Mouse (Mus musculus) kidney, adult 2 months (tissue): ENCODE results near the gene Olfr878. TPM values are rescaled to one million over a fixed set of nuclear protein-coding genes. Genes with fewer than 3 reads are reported as not detected.
A peak's percentile ranks its signal among the peaks of the same experiment; 100 is the strongest.

Source experiments
- DNase-seq: peaks from one replicate; pipeline ENCODE4 v3.0.0; 2021
- H3K27ac ChIP-seq: fragments of 200-500 bp; 2 replicates; pipeline ENCODE4 v1.5.1; 2012; ENCODE audit warnings: low read depth, low read length, control low read depth, inconsistent platforms; ENCODE audit not compliant: insufficient read depth
- H3K27me3 ChIP-seq: fragments of 200-500 bp; replicated peaks from 2 replicates; pipeline ENCODE4 v1.6.1; 2012; ENCODE audit warnings: mild to moderate bottlenecking, moderate library complexity, low read length, inconsistent platforms; ENCODE audit not compliant: control insufficient read depth, insufficient read depth
- H3K36me3 ChIP-seq: fragments of 200-500 bp; 2 replicates; pipeline ENCODE4 v1.6.1; 2012; ENCODE audit warnings: mild to moderate bottlenecking, moderate library complexity, low read length, inconsistent platforms; ENCODE audit not compliant: control insufficient read depth, insufficient read depth
- H3K4me1 ChIP-seq: fragments of 200-500 bp; 2 replicates; pipeline ENCODE4 v1.6.1; 2011; ENCODE audit warnings: low read length; ENCODE audit not compliant: control insufficient read depth, insufficient read depth
- H3K4me3 ChIP-seq: fragments of 200-500 bp; 2 replicates; pipeline ENCODE4 v1.5.1; 2011; ENCODE audit warnings: mild to moderate bottlenecking, low read depth, low read length, control low read depth; ENCODE audit not compliant: insufficient read depth
- CTCF ChIP-seq: fragments of 200-500 bp; conservative IDR thresholded peaks from 2 replicates; pipeline ENCODE4 v1.5.1; 2011; ENCODE audit warnings: low read depth, mild to moderate bottlenecking, control low read depth, low read length, moderate library complexity, mixed read lengths; ENCODE audit not compliant: insufficient read depth, insufficient read length
- POLR2A ChIP-seq: fragments of 200-500 bp; IDR thresholded peaks from one replicate; pipeline ENCODE4 v1.6.1; 2011; ENCODE audit warnings: low read depth, low read length, control low read depth
- WGBS: fragments of 180-500 bp; shearing (Covaris S2); methylation state at CpG from one replicate; pipeline ENCODE4 v1.1.7; 2018; 5-methylcytosine and 5-hydroxymethylcytosine counted together
- polyA plus RNA-seq: library from polyadenylated mRNA; depleted of rRNA; stranded (reverse); fragments of >200 nt; gene quantifications from 2 replicates; pipeline ENCODE4 v1.2.3, GENCODE M21; 2012; rRNA removed

Gene Olfr878
- polyA plus RNA-seq, 1 experiment, result not detected

GRCm38 (mm10) chr9:37924194-37924593 lies 6.6 kb downstream of the Olfr878 start:
- Histone ChIP-seq H3K27ac (no peak overlapping the region), H3K27me3 (no peaks in the 10 kb centered on the region), H3K4me1 (no peaks in the 10 kb centered on the region), H3K36me3 (no peaks in the 10 kb centered on the region), H3K4me3 (no peak overlapping the region)
- 62% methylated on average over 5 of the region's 5 CpGs for WGBS
- no peak for TF ChIP-seq CTCF
- no peak for TF ChIP-seq POLR2A
- DNase-seq, result no peak

- 50% methylated on average over 2 of the region's 2 CpGs for WGBS
- Histone ChIP-seq H3K27ac (no peak overlapping the region), H3K27me3 (no peaks in the 10 kb centered on the region), H3K4me1 (no peaks in the 10 kb centered on the region), H3K4me3 (no peak overlapping the region), H3K36me3 (no peaks in the 10 kb centered on the region)
- DNase-seq, result no peak
- TF ChIP-seq CTCF (no peak), POLR2A (no peak)
Measured at GRCm38 (mm10) chr9:37925445-37925844, 7.8 kb downstream of the Olfr878 start.

- TF ChIP-seq CTCF (no peak), POLR2A (no peak)
Measured at GRCm38 (mm10) chr9:37926019-37927013, 8.7 kb downstream of the Olfr878 start.

GRCm38 (mm10) chr9:37932519-37932918 lies 14.9 kb downstream of the Olfr878 start:
- DNase-seq, result peak; percentile 56
- 4% methylated on average over 11 of the region's 11 CpGs for WGBS
- peak; percentile 71 for TF ChIP-seq CTCF
- TF ChIP-seq POLR2A, result no peak

More at GRCm38 (mm10) chr9:37926019-37927013, 8.7 kb downstream of the Olfr878 start:
- Histone ChIP-seq H3K36me3 (no peaks in the 10 kb centered on the region), H3K4me3 (no peak overlapping the region), H3K27me3 (no peaks in the 10 kb centered on the region), H3K4me1 (no peaks in the 10 kb centered on the region), H3K27ac (no peak overlapping the region)
- no peak for DNase-seq
- WGBS, result 60% methylated on average over 3 of the region's 3 CpGs

GRCm38 (mm10) chr9:37934146-37934545 lies 16.5 kb downstream of the Olfr878 start:
- Histone ChIP-seq H3K4me3 (no peak overlapping the region), H3K27me3 (no peaks in the 10 kb centered on the region), H3K27ac (no peak overlapping the region), H3K36me3 (no peaks in the 10 kb centered on the region), H3K4me1 (no peaks in the 10 kb centered on the region)
- DNase-seq, result no peak
- no peak for TF ChIP-seq POLR2A

More at GRCm38 (mm10) chr9:37932519-37932918, 14.9 kb downstream of the Olfr878 start:
- H3K27me3 ChIP-seq, result no peaks in the 10 kb centered on the region
- H3K4me3 ChIP-seq, result no peak overlapping the region
- H3K27ac ChIP-seq, result no peak overlapping the region
- no peaks in the 10 kb centered on the region for H3K4me1 ChIP-seq
- no peaks in the 10 kb centered on the region for H3K36me3 ChIP-seq

- no peaks in the 10 kb centered on the region for H3K27me3 ChIP-seq
- no peak for DNase-seq
- no peaks in the 10 kb centered on the region for H3K36me3 ChIP-seq
- H3K4me3 ChIP-seq, result no peak overlapping the region
- H3K4me1 ChIP-seq, result no peaks in the 10 kb centered on the region
- 83% methylated on average over 2 of the region's 2 CpGs for WGBS
- TF ChIP-seq POLR2A, result no peak
- TF ChIP-seq CTCF, result no peak
- H3K27ac ChIP-seq, result no peak overlapping the region
Measured at GRCm38 (mm10) chr9:37941167-37941566, 23.5 kb downstream of the Olfr878 start.

Other genes with a start within 250 kb of the Olfr878 start
- not detected in 2 replicates for gene Panx3, start 248.6 kb upstream of the Olfr878 start, polyA plus RNA-seq
- gene Olfr160, start 201.6 kb upstream of the Olfr878 start, polyA plus RNA-seq, result not detected in 2 replicates
- not detected in 2 replicates for gene Olfr874, start 172.7 kb upstream of the Olfr878 start, polyA plus RNA-seq
- gene Olfr875, start 146.0 kb upstream of the Olfr878 start, polyA plus RNA-seq, result not detected in 2 replicates
- not detected in 2 replicates for gene Olfr876, start 114.8 kb upstream of the Olfr878 start, polyA plus RNA-seq
- not detected in 2 replicates for gene Olfr877, start 63.6 kb upstream of the Olfr878 start, polyA plus RNA-seq
- gene Olfr145, start 21.1 kb upstream of the Olfr878 start, polyA plus RNA-seq, result not detected in 2 replicates
- gene Olfr881, start 74.0 kb downstream of the Olfr878 start, polyA plus RNA-seq, result not detected in 2 replicates
- not detected in 2 replicates for gene Olfr883, start 108.0 kb downstream of the Olfr878 start, polyA plus RNA-seq
- gene Olfr884, start 128.7 kb downstream of the Olfr878 start, polyA plus RNA-seq, result not detected in 2 replicates
- not detected in 2 replicates for gene Olfr885, start 143.5 kb downstream of the Olfr878 start, polyA plus RNA-seq
- not detected in 2 replicates for gene Olfr887, start 166.2 kb downstream of the Olfr878 start, polyA plus RNA-seq
- not detected in 2 replicates for gene Olfr888, start 190.3 kb downstream of the Olfr878 start, polyA plus RNA-seq
- not detected in 2 replicates for gene Olfr889, start 197.4 kb downstream of the Olfr878 start, polyA plus RNA-seq
- not detected in 2 replicates for gene Olfr890, start 224.7 kb downstream of the Olfr878 start, polyA plus RNA-seq